Mouse (Mus musculus) macrophage (primary cell): Measurements from ENCODE around the gene Spam1. TPM values are rescaled to one million over a fixed set of nuclear protein-coding genes. Genes with fewer than 3 reads are reported as not detected.

Experiments
- H3K27ac ChIP-seq: fragments of 350-480 bp; formaldehyde crosslinking; 2 replicates; pipeline ENCODE4 v1.9.0; 2021
- H3K36me3 ChIP-seq: fragments of 350-480 bp; formaldehyde crosslinking; 2 replicates; pipeline ENCODE4 v1.9.0; 2021; ENCODE audit errors: inconsistent target
- H3K4me3 ChIP-seq: fragments of 350-480 bp; formaldehyde crosslinking; 2 replicates; pipeline ENCODE4 v1.9.0; 2021; ENCODE audit errors: inconsistent target
- H3K79me2 ChIP-seq: fragments of 350-480 bp; formaldehyde crosslinking; 2 replicates; pipeline ENCODE4 v1.9.0; 2021; ENCODE audit errors: inconsistent target
- WGBS: methylation state at CpG from one replicate; pipeline ENCODE4 v1.1.7; 2026; ENCODE audit warnings: inconsistent platforms; ENCODE audit not compliant: missing documents; 5-methylcytosine and 5-hydroxymethylcytosine counted together
- polyA plus RNA-seq: library from polyadenylated mRNA; stranded (reverse); fragments of 250-400 nt; gene quantifications from 3 replicates; pipeline ENCODE4 v1.2.4, GENCODE M21; 2018; ENCODE audit warnings: inconsistent platforms
- total RNA-seq, 78 experiments: library from RNA; depleted of rRNA; stranded (reverse); fragments of 250-400 nt; gene quantifications; 1 replicate in 9 of 78; 2 replicates in 24 of 78; 3 replicates in 43 of 78; 4 replicates in 2 of 78; pipeline ENCODE4 v1.2.4; 2018; ENCODE audit warnings: inconsistent platforms in 56 of 78

Spam1 gene
- total RNA-seq (2018; cell fraction: chromatin; rRNA removed), result not detected
- not detected for total RNA-seq (2018; cell fraction: cytosol; rRNA removed)
- total RNA-seq (2018; cell fraction: nucleus; rRNA removed), result not detected
- polyA plus RNA-seq, result not detected in 3 replicates

GRCm38 (mm10) chr6:24790888-24791287 lies at the start of gene Spam1:
Gene Spam1, plus strand, starts transcription at chr6:24791188.
- no peaks in the 10 kb centered on the region for H3K79me2 ChIP-seq
- H3K36me3 ChIP-seq, result no peaks in the 10 kb centered on the region
- no peak within 1 kb of the TSS for H3K4me3 ChIP-seq
- no peak within 1 kb of the TSS for H3K27ac ChIP-seq

- Histone ChIP-seq H3K36me3 (no peaks in the 10 kb centered on the region), H3K27ac (no peak within 1 kb of the TSS), H3K79me2 (no peaks in the 10 kb centered on the region), H3K4me3 (no peak within 1 kb of the TSS)
- 88% methylated on average over 4 of the region's 4 CpGs for WGBS
Measured at GRCm38 (mm10) chr6:24748029-24748428, 43.0 kb upstream of the Spam1 start, which contains the start of gene Hyal4. Gene Hyal4, plus strand, starts transcription at chr6:24748329.

GRCm38 (mm10) chr6:24759281-24759680 lies 31.7 kb upstream of the Spam1 start:
- Histone ChIP-seq H3K79me2 (no peaks in the 10 kb centered on the region), H3K4me3 (no peak overlapping the region), H3K36me3 (no peaks in the 10 kb centered on the region), H3K27ac (no peak overlapping the region)
- WGBS, result 88% methylated on average over 3 of the region's 3 CpGs

- Histone ChIP-seq H3K79me2 (no peaks in the 10 kb centered on the region), H3K27ac (no peak overlapping the region), H3K36me3 (no peaks in the 10 kb centered on the region), H3K4me3 (no peak overlapping the region)
- WGBS, result 79% methylated on average over 2 of the region's 2 CpGs
Measured at GRCm38 (mm10) chr6:24766261-24766660, 24.7 kb upstream of the Spam1 start.

GRCm38 (mm10) chr6:24779182-24779581 lies 11.8 kb upstream of the Spam1 start:
- no peaks in the 10 kb centered on the region for H3K36me3 ChIP-seq
- 58% methylated on average over 2 of the region's 2 CpGs for WGBS
- no peak overlapping the region for H3K4me3 ChIP-seq
- no peaks in the 10 kb centered on the region for H3K79me2 ChIP-seq
- no peak overlapping the region for H3K27ac ChIP-seq

- no peaks in the 10 kb centered on the region for H3K36me3 ChIP-seq
- H3K27ac ChIP-seq, result no peak overlapping the region
- no peak overlapping the region for H3K4me3 ChIP-seq
- WGBS, result 66% methylated on average over 2 of the region's 2 CpGs
- no peaks in the 10 kb centered on the region for H3K79me2 ChIP-seq
Measured at GRCm38 (mm10) chr6:24822070-24822469, 31.1 kb downstream of the Spam1 start.

Other genes with a start within 250 kb of the Spam1 start
- gene Lmod2, start 193.4 kb upstream of the Spam1 start, polyA plus RNA-seq, result not detected in 3 replicates
- gene Wasl, start 126.2 kb upstream of the Spam1 start, polyA plus RNA-seq, result 9.3 to 15.8 TPM (median 10.4 TPM) in 3 replicates
- not detected in 3 replicates for gene Hyal6, start 57.9 kb upstream of the Spam1 start, polyA plus RNA-seq
- gene Hyal4, start 42.9 kb upstream of the Spam1 start, polyA plus RNA-seq, result not detected in 3 replicates
- gene Hyal5, start 66.8 kb downstream of the Spam1 start, polyA plus RNA-seq, result not detected in 3 replicates
- not detected in 3 replicates for gene Tmem229a, start 165.1 kb downstream of the Spam1 start, polyA plus RNA-seq